ENCODE assay signal across 10 mouse cellular contexts in genomic region chr5:45494093-45494755, GRCm38 (mm10). TPM values are rescaled to one million over a fixed set of nuclear protein-coding genes. Genes with fewer than 3 reads are reported as not detected.
DNase-seq lines count a peak whose midpoint lies in the region; ATAC-seq and TF ChIP-seq lines count a peak whose summit lies in the region.
"Had no signal": no experiment of that assay in that cellular context is flagged by ENCODE, and none has a peak within 500 bp of the region (broad histone marks: within the 10 kb centered on the region; RNA-seq: fewer than 3 reads in every experiment).

No protein-coding gene starts in this region.

- no peak for DNase-seq in G1E (ENCODE audit: low spot score)
- DNase-seq in lung, postnatal 10 days = peak; percentile 35
- no peak for DNase-seq in adrenal gland, adult 8-10 months
- no peak for DNase-seq in left cerebral cortex, postnatal 25 days (ENCODE audit: low spot score in 2 of 2)
- DNase-seq in Muller cell, postnatal 12 days (ENCODE audit: inconsistent ontology term) = no peak

- ATAC-seq in G1E (ENCODE audit: extremely low read depth, insufficient number of reproducible peaks, low FRiP score, poor library complexity, severe bottlenecking) = no peak
- ATAC-seq in hindbrain, embryonic 12.5 days (ENCODE audit: low FRiP score) = no peak; the same call in 1 of the 2 replicates
- no peak for ATAC-seq in erythroid progenitor cell, adult 5-6 weeks (replicated peaks; ENCODE audit: low FRiP score, poor library complexity, severe bottlenecking)

- WGBS in hindbrain, embryonic 12.5 days = 73% methylated on average over 9 of the region's 9 CpGs

- TF ChIP-seq CTCF in C2C12 (IDR thresholded peaks at IDR 0.05; ENCODE audit: control insufficient read depth, insufficient read depth, insufficient read length) (no peak), G1E (IDR thresholded peaks at IDR 0.05; ENCODE audit: low read depth, low read length) (no peak)

- H3ac ChIP-seq in C2C12 (ENCODE audit: control insufficient read depth, insufficient read length, low read depth) = peak overlapping the region; percentile 54

- H3K79me2 ChIP-seq in C2C12 (ENCODE audit: control insufficient read depth, insufficient read depth) = peaks cover 52% of the 10 kb centered on the region

- H3K27ac ChIP-seq in hindbrain, embryonic 12.5 days = no peak overlapping the region

- H3K4me3 ChIP-seq in C2C12 (ENCODE audit: insufficient read depth, poor library complexity, severe bottlenecking) = peak overlapping the region; percentile 61
- H3K4me3 ChIP-seq in G1E (ENCODE audit: low read depth, low read length) = peak overlapping the region; percentile 82
- peak overlapping the region; percentile 63 for H3K4me3 ChIP-seq in hindbrain, embryonic 12.5 days

- 0 out of 2 replicates have a peak overlapping the region, but pooled peaks have one; percentile 73 for H3K9ac ChIP-seq in hindbrain, embryonic 12.5 days

- H3K27me3 ChIP-seq in C2C12 (ENCODE audit: control insufficient read depth, insufficient read depth, insufficient read length) (no peaks in the 10 kb centered on the region), G1E (ENCODE audit: insufficient read depth, low read length) (peaks cover 15% of the 10 kb centered on the region)
- peaks cover 3% of the 10 kb centered on the region; the same call in 1 of the 2 replicates for H3K27me3 ChIP-seq in hindbrain, embryonic 12.5 days

- peak overlapping the region; percentile 70 for H3K4me2 ChIP-seq in hindbrain, embryonic 12.5 days (replicated peaks)

- H3K79me3 ChIP-seq in C2C12 (ENCODE audit: low read depth) = peaks cover 16% of the 10 kb centered on the region

- no peaks in the 10 kb centered on the region for H3K9me3 ChIP-seq in G1E (replicated peaks)
- no peaks in the 10 kb centered on the region for H3K9me3 ChIP-seq in hindbrain, embryonic 12.5 days (replicated peaks)

- H3K36me3 ChIP-seq in C2C12 (ENCODE audit: control insufficient read depth, insufficient read depth) (peaks cover 37% of the 10 kb centered on the region), G1E (replicated peaks) (peaks cover 48% of the 10 kb centered on the region)
- peaks cover 10% of the 10 kb centered on the region for H3K36me3 ChIP-seq in hindbrain, embryonic 12.5 days

- intact Hi-C loops in left cerebral cortex, postnatal 25 days (cut with DNase I) = no loop called here

- H3K4me1 ChIP-seq in G1E (ENCODE audit: insufficient read depth, low read depth, low read length) = peaks cover 35% of the 10 kb centered on the region
- H3K4me1 ChIP-seq in hindbrain, embryonic 12.5 days = 0 out of 2 replicates have a peak, but pooled peaks cover 11% of the 10 kb centered on the region

TF ChIP-seq in C2C12, 6 proteins besides CTCF, POLR2A, EP300 and RAD21:
- TF ChIP-seq MYOG (IDR thresholded peaks at IDR 0.05; ENCODE audit: control insufficient read depth, extremely low read depth, insufficient read length) = no peak

RNA-seq across cellular contexts. Expression of gene Lap3, which starts 1.1 kb away (rescaled TPM):
- polyA plus RNA-seq in C2C12 (2012; fragmentation: generic; extraction: Trizol) (87.7 TPM), G1E (2012) (15.8 and 22.9 TPM in 2 replicates)
- total RNA-seq in G1E (2014; fragmentation: Nextera tagmentation) (49.6 and 60.0 TPM in 2 replicates), G1E (2017) (47.9 and 50.5 TPM in 2 replicates)
- 57.3 and 58.8 TPM in 2 replicates for polyA plus RNA-seq in hindbrain, embryonic 12.5 days (2016; fragmentation: Nextera tagmentation; extraction: Ambion mirVana)
- total RNA-seq in adrenal gland, adult 8-10 months (2022) = 10 to 100 TPM; 48.6 to 67.8 (median 56.1) TPM
- 10 to 100 TPM; 44.0 to 46.3 TPM for total RNA-seq in left cerebral cortex, postnatal 25 days (2021)
- total RNA-seq in erythroid progenitor cell, adult 5-6 weeks (2015; ENCODE audit: low replicate concordance) = 19.8 and 24.7 TPM in 2 replicates
- total RNA-seq in erythroid progenitor cell, adult 5-6 weeks (2017; ENCODE audit: low replicate concordance) = 14.8 and 27.7 TPM in 2 replicates

RNA-seq across cellular contexts. Expression of gene Med28, which starts 25.8 kb away (rescaled TPM):
- polyA plus RNA-seq in C2C12 (2012; fragmentation: generic; extraction: Trizol) = 166 TPM
- total RNA-seq in G1E (2014; fragmentation: Nextera tagmentation) = 22.6 and 27.1 TPM in 2 replicates
- total RNA-seq in G1E (2017) = 75.2 and 99.0 TPM in 2 replicates
- 49.2 and 60.1 TPM in 2 replicates for polyA plus RNA-seq in G1E (2012)
- 255 TPM in 2 replicates for polyA plus RNA-seq in hindbrain, embryonic 12.5 days (2016; fragmentation: Nextera tagmentation; extraction: Ambion mirVana)
- total RNA-seq in adrenal gland, adult 8-10 months (2022) = 100 to 1,000 TPM in 3 of 4 experiments, 10 to 100 TPM in 1; 95.4 to 122 (median 111) TPM
- total RNA-seq in left cerebral cortex, postnatal 25 days (2021) = 10 to 100 TPM; 93.5 to 97.8 TPM
- total RNA-seq in erythroid progenitor cell, adult 5-6 weeks (2015; ENCODE audit: low replicate concordance) = 38.6 and 68.8 TPM in 2 replicates
- total RNA-seq in erythroid progenitor cell, adult 5-6 weeks (2017; ENCODE audit: low replicate concordance) = 3.4 and 18.1 TPM in 2 replicates

RNA-seq across cellular contexts. Expression of gene Clrn2, which starts 40.7 kb away (rescaled TPM):
- polyA plus RNA-seq in C2C12 (2012; fragmentation: generic; extraction: Trizol) (not detected), G1E (2012) (not detected in 2 replicates)
- total RNA-seq in G1E (2014; fragmentation: Nextera tagmentation) (not detected in 2 replicates), G1E (2017) (0.33 TPM in 1 of 2 replicates, not detected in the other)
- 0.23 and 0.25 TPM in 2 replicates for polyA plus RNA-seq in hindbrain, embryonic 12.5 days (2016; fragmentation: Nextera tagmentation; extraction: Ambion mirVana)
- not detected for total RNA-seq in adrenal gland, adult 8-10 months (2022)
- under 1 TPM; 0.37 to 0.53 TPM for total RNA-seq in left cerebral cortex, postnatal 25 days (2021)
- not detected in 2 replicates for total RNA-seq in erythroid progenitor cell, adult 5-6 weeks (2015; ENCODE audit: low replicate concordance)
- not detected in 2 replicates for total RNA-seq in erythroid progenitor cell, adult 5-6 weeks (2017; ENCODE audit: low replicate concordance)
- total RNA-seq: common myeloid progenitor, adult 5-6 weeks had no signal
- polyA plus RNA-seq: testis, adult 2 months had no signal

RNA-seq across cellular contexts. Expression of gene Qdpr, which starts 44.2 kb away (rescaled TPM):
- 49.1 TPM for polyA plus RNA-seq in C2C12 (2012; fragmentation: generic; extraction: Trizol)
- total RNA-seq in G1E (2014; fragmentation: Nextera tagmentation) = 28.9 and 29.9 TPM in 2 replicates
- total RNA-seq in G1E (2017) = 28.0 and 32.3 TPM in 2 replicates
- polyA plus RNA-seq in G1E (2012) = 65.5 and 87.7 TPM in 2 replicates
- polyA plus RNA-seq in hindbrain, embryonic 12.5 days (2016; fragmentation: Nextera tagmentation; extraction: Ambion mirVana) = 109 and 117 TPM in 2 replicates
- 100 to 1,000 TPM; 112 to 136 (median 124) TPM for total RNA-seq in adrenal gland, adult 8-10 months (2022)
- total RNA-seq in left cerebral cortex, postnatal 25 days (2021) = 100 to 1,000 TPM; 101 to 104 TPM
- total RNA-seq in erythroid progenitor cell, adult 5-6 weeks (2015; ENCODE audit: low replicate concordance) = 3.4 and 32.8 TPM in 2 replicates
- 1.4 and 6.4 TPM in 2 replicates for total RNA-seq in erythroid progenitor cell, adult 5-6 weeks (2017; ENCODE audit: low replicate concordance)
